Mouse (Mus musculus) cerebellum, adult 11-12 months (tissue): ENCODE measurements around the gene Hexa.

Experiments
- DNase-seq: peaks from one replicate; pipeline ENCODE4 v3.0.0; 2022

Hexa gene

GRCm38 (mm10) chr9:59539441-59540137, at the start of gene Hexa, which contains the start of gene Tmem202:
Hexa (plus strand) TSS chr9:59539540.
Tmem202 (minus strand) TSS chr9:59539847.
- peak; percentile 78 for DNase-seq

DNA sequence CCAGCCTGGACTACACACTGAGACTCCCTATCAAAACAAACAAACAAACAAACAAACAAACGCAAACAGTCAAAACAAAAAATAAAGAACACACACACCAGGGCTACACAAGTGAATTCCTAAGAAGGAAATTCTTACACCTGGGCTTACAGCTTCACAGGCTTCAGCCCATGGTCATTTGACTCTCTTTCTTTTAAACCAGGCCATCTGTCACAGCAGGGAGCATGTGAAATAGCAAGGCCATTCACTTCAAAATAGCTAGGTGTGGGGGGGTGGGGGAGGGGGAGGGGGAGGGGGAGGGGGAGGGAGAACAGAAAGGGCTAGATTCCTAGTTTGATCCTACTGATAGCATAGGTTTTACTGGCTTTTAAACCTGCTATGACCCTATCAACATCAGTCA, 31.2 kb upstream of the Hexa start:
- no peak for DNase-seq

DNA sequence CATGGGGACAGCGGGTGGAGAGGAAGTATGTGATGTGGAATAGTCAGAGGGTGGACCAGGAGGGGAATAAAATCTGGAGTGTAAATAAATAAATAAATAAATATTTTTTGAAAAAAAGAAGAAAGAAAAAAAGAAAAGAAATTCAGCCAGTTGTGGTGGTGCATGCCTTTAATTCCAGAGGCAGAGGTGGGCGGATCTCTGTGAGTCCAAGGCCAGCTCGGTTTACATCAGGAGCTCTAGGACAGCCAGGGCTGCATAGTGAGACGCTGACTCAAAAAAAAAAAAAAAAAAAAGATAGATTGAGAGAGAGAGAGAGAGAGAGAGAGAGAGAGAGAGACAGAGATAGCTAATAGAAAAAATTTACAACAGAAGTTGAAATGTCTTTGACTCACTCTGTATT, 27.0 kb upstream of the Hexa start:
- DNase-seq: no peak

- DNase-seq: no peak
These were observed 24.3 kb upstream of the Hexa start for GRCm38 (mm10) chr9:59515069-59515468.

GRCm38 (mm10) chr9:59517127-59517526, 22.2 kb upstream of the Hexa start:
- no peak for DNase-seq

GRCm38 (mm10) chr9:59518976-59519375, 20.4 kb upstream of the Hexa start:
- DNase-seq: no peak

DNA sequence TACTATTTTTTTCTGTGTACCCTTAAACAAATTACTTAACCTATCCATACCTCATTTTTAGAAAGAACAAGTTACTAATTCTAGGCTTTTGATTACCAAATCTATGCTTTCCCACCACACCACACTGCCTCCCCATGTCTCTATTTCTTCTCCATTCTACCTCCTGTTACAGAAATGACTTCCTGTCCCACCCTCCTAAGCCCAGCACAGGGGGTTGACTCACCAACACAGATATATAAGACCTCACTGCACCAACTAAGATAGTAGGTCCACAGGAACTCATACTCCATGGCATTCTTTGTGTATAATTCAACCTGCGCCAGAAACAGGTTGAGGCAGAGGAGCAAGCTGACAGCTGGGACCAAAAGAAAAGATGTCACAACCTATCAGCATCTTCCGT, 19.9 kb upstream of the Hexa start:
- DNase-seq: no peak

DNA sequence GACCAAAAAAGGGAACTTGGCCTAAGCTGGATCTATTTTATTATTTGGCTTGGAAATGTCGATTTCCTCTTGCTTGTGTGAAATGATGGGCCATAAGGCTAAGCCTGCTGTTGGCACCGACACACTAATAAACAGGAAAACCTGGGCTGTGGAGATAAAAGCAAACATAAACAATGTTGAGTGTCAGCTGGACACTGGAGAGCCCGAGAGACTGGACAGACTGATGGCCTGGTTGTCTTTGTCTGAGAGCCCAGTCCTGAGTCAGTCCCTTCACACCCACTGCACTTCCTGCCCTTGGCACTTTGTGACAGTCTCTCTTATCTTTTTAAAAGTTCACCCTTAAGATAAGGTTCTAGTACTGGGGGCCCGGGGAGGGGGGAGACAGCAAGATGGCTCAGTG, 16.4 kb upstream of the Hexa start:
- no peak for DNase-seq

DNA sequence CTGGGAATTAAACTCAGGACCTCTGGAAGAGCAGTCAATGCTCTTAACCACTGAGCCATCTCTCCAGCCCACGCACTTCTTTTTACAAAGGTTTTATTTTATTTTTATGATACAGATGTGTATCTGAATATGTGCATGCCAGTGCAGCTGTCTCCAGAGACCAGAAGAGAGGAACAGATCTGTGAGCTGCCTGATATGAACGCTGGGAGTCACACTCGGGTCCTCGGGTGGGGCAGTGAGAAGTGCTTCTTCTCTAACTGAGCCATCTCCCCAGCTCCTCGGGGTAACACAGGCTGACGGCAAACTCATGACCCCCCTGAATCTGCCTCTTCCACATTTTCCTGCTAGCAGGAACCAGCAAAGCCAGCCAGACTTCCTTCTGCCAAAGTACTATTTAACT, 12.6 kb upstream of the Hexa start:
- DNase-seq: no peak

DNA sequence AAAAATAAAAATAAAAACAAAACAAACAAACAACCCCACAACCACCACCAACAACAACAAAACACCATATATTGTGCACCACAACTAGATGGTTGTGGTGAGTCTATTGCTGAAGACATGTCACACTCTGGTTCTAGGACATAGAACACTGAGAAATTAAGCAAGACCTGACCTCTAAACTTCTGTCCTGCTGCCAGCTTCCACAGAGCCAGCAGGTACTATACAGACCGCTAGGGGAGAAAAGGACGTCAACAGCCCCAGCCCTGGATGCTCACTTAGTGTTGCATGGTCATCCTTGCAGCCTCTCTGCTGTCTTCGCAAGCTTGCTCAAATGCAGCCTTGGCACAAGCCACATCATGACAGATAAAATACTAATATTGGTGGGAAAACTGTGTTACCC, 11.8 kb upstream of the Hexa start:
- DNase-seq: no peak

- no peak for DNase-seq
These were observed 11.1 kb upstream of the Hexa start for GRCm38 (mm10) chr9:59528274-59528673.

- no peak for DNase-seq
These were observed 7.7 kb upstream of the Hexa start for GRCm38 (mm10) chr9:59531645-59532044.

DNA sequence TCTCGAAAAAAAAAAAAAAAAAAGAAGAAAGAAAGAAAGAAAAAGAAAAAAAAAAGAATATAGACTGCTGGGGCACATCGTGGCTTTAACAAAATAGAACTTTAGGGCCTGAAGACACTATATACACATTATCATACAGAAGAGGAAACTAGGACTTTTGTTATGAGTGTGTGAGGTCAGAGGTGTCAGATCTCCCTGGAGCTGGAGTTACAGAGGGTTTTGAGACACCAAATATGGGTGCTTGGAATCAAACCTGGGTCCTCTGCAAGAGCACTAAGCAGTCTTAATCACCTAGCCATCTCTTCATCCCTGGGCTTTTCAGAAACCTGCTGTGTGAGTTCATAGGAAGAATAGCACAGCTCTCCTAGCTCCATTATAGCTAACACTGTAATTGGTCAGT, 5.9 kb upstream of the Hexa start:
- DNase-seq: no peak

DNA sequence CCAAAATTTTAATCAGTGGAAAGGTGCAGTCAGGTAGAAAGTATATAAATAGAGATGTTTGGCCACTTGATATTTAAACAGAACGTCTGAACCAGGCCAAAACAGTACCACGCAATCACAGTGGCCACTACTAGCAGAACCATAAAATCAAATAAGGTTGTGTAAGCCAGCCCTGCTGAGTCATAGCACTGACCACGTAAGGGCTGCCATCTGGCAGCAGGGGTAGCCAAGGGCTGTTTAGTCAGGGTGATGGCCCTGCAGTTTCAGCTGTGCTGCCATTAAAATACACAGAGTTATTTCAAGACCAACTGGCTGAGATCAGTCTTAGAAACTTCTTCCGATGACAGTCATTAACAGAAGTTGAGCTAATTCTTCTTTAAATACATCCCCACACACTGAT, 5.5 kb upstream of the Hexa start:
- DNase-seq: peak; percentile 83

DNA sequence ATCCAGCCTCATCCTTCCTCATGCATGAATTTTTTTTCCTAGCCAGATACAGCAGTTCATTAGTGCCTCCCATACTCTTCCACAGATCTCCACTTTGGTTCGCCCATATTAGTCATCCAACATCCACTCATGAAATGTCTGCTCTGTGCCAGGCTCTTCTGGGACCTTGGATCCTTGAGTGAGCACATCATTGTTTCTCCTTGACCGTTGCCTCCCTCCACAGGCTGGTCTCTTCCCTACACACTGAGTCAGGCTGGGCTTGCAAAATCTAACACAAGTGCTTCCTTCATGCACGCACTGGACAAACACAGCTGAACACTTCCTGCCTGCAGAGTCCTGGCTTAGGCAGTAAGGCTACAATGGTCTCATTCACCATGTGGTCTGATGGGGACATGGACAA, 1.7 kb upstream of the Hexa start:
- DNase-seq: no peak

GRCm38 (mm10) chr9:59541617-59542016, 2.3 kb downstream of the Hexa start:
- no peak for DNase-seq

DNA sequence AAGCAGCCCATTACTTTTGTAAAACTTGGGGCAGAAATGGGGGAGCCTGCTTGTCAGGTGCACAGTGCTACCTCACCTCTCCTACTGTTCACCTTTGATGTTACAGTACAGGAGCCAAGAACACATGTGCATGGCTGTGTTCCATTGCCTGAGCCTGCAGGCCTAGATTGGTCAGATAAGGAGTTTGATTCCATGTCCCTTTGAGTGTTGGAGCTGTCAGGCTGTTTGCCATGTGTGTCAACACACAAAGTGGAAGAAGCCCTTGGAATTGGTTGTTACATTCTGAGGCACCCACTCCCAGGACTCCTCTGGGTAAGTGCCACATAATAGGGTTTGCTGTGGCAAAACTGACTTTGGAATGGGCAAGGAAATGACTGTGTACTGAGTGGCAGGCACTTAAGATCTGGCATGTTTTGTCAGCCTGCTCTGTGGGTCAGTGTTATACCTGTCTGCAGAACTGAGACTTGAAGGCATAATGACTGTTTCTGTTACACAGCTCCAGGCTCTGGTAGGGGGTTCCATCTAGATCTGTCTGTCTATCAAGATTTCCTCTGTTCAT, 3.5 kb downstream of the Hexa start:
- no peak for DNase-seq

- no peak for DNase-seq
These were observed 5.4 kb downstream of the Hexa start for GRCm38 (mm10) chr9:59544739-59545138.

DNA sequence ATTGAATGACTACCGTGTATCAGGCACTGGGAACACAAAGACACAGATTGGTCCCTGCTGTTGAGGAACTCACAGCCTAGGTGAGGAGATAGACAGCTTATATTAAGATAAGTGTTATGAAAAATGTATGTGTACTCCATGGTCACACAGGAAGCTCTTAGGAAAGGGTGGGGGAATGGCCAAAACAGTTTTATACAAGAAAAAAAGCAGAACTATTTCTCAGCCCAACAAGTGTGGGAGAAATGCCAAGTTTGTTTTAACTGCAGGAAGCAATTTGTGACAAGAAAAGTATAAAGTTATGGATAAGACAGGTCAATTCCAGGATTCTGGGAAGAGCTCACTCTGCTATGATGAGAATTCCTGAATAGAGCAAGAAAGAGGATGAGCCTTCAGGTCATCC, 8.5 kb downstream of the Hexa start:
- no peak for DNase-seq

DNA sequence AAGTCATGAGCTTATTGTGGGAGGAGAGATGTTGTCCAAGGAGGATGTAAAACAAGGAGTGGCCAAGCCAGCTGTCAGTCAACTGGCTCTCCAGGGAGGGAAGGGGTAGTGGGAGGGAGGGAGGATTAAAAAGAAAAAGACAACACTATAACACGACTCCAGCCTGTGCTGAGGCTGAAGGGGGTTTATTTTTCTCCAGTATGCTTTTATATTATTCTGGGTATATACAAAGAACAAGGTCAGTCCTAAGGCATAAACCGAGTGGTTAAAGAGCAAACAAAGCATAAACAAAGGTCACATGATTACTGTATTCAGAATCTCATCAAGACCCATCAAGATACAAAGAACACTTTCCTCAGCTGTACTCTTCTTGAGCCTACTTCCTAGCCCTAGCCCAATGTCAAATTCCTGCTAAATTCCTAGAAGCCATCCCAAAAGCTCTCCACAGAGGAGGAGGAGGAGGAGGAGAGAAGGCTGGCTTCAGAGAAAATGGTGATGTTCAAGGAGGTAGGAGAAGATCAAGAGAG, 9.7 kb downstream of the Hexa start:
- no peak for DNase-seq

DNA sequence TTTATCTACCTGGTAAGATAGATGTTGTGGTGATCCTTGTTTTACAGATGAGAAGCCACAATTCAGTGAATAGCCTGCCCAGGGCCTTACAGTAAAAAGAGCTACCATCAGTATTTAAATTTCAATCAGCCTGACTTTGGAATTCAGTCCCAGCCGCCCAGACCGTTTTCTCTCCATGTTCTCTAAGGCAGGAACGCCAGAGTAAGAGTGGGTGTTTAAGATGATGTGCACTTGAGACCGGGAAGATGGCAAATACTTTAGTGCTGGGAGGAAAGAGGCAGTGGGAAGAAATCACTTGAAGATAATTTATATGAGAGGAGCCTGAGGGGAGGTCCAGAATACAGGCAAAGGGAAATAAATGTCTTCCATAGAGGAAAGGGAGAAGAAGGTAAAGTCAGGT, 10.7 kb downstream of the Hexa start:
- no peak for DNase-seq

DNA sequence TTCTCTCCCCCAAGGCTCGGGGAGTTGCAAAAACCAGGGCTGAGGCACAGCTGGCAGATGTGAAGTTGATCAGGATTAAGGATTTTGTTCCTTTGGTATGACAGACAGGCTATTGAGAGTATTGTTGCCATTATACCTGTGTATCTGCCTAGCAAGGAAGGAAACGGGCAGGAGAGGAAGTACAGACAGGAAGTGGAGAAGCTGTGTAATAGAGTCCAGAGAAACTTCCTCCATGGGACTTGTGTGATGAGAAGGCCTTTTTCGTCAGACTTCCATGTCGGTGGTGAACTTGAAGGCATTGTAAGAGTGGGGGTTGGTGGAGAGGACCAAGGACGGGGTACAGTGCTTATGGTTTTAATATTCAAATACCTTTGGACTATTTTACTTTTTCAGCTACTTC, 11.7 kb downstream of the Hexa start:
- no peak for DNase-seq

- no peak for DNase-seq
These were observed 12.3 kb downstream of the Hexa start for GRCm38 (mm10) chr9:59551620-59552031.

- DNase-seq: no peak
These were observed 13.3 kb downstream of the Hexa start for GRCm38 (mm10) chr9:59552610-59553009.

DNA sequence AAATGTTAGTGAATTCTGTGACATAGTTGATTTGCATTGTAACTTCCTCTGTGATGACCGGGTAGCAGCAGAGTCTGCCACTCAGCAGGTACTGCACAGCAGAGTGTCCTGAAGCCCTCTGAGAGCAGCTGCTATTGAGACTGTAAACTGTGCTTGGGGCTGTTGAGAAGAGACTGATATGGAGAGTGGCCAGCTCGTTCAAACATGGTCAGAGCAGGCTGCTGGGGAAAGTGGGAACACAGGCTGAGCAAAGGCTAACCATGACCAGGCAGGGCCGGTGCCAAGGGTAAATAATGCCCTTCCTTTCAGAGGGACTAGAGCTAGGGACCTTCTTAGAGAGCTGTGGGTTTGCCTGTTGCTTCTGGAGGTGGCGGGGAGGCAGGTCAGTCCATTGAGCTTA, 14.4 kb downstream of the Hexa start:
- DNase-seq: no peak
